Mouse (Mus musculus) cortical plate, adult 2 months (tissue): ENCODE data around the gene Trmt112.

Experiments
- CTCF ChIP-seq: fragments of 200-500 bp; IDR thresholded peaks from 2 replicates; pipeline ENCODE4 v1.5.1; 2011; ENCODE audit warnings: mild to moderate bottlenecking, control low read depth, low read length; ENCODE audit not compliant: insufficient read depth; ENCODE audit errors: extremely low read depth
- POLR2A ChIP-seq: fragments of 200-500 bp; IDR thresholded peaks from 2 replicates; pipeline ENCODE4 v1.6.1; 2011; ENCODE audit warnings: mild to moderate bottlenecking, low read length, control low read depth; ENCODE audit not compliant: insufficient read depth; ENCODE audit errors: extremely low read depth

GRCm38 (mm10) chr19:6860706-6861105, 48.8 kb upstream of the Trmt112 start:
- TF ChIP-seq CTCF = no peak
- TF ChIP-seq POLR2A = no peak
